Mouse (Mus musculus): ENCODE results near the gene Hist1h2ah. TPM values are rescaled to one million over a fixed set of nuclear protein-coding genes. Genes with fewer than 3 reads are reported as not detected.
"Not testable (repeated sequence)": the region's sequence is repeated elsewhere in the genome, so short reads cannot be mapped to it uniquely, and the experiment has no call there.

The Hist1h2ah gene
- 27.5 and 54.8 TPM in 2 replicates for polyA plus RNA-seq (2012; rRNA removed)

GRCm38 (mm10) chr13:22035267-22036148 is at the start of gene Hist1h2ah, which contains the start of gene Hist1h2bk:
Gene Hist1h2ah (minus strand): TSS chr13:22035568.
Gene Hist1h2bk (plus strand): TSS chr13:22035870.
- DNase-seq (ENCODE audit: low read depth, low spot score) = peak; percentile 94
- WGBS = under 1% methylated on average over 26 of the region's 69 CpGs

- WGBS = 82% methylated on average over 1 of the region's 1 CpGs
- not testable (repeated sequence) for DNase-seq (ENCODE audit: low read depth, low spot score)
Observed at GRCm38 (mm10) chr13:22084140-22084539, 48.8 kb upstream of the Hist1h2ah start, which contains the start of gene Vmn1r188. Gene Vmn1r188 (plus strand): TSS chr13:22084440.

GRCm38 (mm10) chr13:22063468-22063867 is 28.1 kb upstream of the Hist1h2ah start:
- 17% methylated on average over 1 of the region's 1 CpGs for WGBS
- DNase-seq (ENCODE audit: low read depth, low spot score) = no peak

DNA sequence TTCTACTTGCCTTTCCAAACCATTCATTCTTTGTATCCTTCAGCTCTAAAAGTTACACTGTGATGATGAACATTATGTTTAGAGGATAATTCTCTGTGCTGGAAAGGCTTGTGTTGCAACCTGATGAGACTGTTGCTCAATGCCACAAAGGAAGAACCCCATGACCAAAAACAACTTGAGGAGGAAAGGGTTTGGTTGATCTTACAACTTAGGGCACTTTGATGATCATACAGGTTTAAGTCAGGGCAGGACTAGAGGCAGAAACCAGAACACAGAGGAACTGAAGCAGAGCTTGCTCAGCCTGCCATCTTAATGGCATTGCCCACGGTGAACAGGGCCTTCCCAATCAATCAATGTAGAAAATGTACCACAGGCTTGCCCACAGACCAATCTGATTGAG is 26.1 kb upstream of the Hist1h2ah start:
- WGBS = 50% methylated on average over 1 of the region's 1 CpGs
- DNase-seq (ENCODE audit: low read depth, low spot score) = no peak

DNA sequence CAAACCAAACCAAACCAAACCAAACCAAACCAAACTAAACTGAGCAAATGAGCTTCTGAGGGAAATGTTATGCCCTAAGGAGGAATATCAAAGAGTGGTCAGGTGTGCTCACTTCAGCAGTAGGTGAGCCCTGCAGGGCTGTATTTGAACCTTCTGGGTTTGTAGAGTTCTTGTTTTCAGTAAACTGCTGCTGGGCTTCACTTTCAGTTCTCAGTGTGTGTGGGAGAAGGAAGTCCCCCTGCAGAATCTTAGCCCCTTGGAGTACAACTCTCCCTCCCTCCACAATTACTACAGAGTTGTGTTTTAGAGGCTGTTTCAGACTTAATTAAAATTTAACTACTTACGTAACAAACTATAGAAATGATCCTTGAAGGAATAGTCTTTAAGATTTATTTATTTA is 18.4 kb upstream of the Hist1h2ah start:
- WGBS = 83% methylated on average over 1 of the region's 1 CpGs

GRCm38 (mm10) chr13:22051523-22051859 is 16.1 kb upstream of the Hist1h2ah start:
- 8% methylated on average over 5 of the region's 5 CpGs for WGBS
- no peak for DNase-seq (ENCODE audit: low read depth, low spot score)

More for the DNA sequence above, 18.4 kb upstream of the Hist1h2ah start:
- no peak for DNase-seq (ENCODE audit: low read depth, low spot score)

- under 1% methylated on average over 52 of the region's 52 CpGs for WGBS
- no peak for DNase-seq (ENCODE audit: low read depth, low spot score)
Observed at GRCm38 (mm10) chr13:22050591-22051522, 15.5 kb upstream of the Hist1h2ah start.

- WGBS = 2% methylated on average over 14 of the region's 14 CpGs
- no peak for DNase-seq (ENCODE audit: low read depth, low spot score)
Observed at GRCm38 (mm10) chr13:22049737-22050440, 14.5 kb upstream of the Hist1h2ah start.

DNA sequence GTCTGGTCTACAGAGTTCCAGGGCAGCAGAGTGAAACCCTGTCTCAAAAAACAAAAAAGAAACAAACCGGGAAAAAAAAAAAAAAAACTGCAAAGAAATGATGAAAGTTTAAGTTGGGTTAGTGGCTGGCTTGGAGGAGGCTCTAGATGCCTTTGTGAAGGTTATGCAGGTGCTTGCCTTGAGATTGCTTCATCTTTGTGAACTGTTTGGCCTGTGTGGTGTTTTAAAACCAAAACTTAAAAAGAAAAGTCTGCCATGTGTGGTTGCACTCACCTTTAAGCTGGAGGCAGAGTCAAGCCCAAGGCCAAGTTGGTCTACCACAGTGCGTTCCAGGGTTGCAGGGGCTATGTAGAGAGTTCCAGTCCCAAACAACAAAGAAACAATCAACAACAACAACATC is 13.7 kb upstream of the Hist1h2ah start:
- 91% methylated on average over 2 of the region's 2 CpGs for WGBS
- DNase-seq (ENCODE audit: low read depth, low spot score) = no peak

GRCm38 (mm10) chr13:22045311-22045710 is 9.9 kb upstream of the Hist1h2ah start:
- 61% methylated on average over 2 of the region's 2 CpGs for WGBS
- DNase-seq (ENCODE audit: low read depth, low spot score) = no peak

DNA sequence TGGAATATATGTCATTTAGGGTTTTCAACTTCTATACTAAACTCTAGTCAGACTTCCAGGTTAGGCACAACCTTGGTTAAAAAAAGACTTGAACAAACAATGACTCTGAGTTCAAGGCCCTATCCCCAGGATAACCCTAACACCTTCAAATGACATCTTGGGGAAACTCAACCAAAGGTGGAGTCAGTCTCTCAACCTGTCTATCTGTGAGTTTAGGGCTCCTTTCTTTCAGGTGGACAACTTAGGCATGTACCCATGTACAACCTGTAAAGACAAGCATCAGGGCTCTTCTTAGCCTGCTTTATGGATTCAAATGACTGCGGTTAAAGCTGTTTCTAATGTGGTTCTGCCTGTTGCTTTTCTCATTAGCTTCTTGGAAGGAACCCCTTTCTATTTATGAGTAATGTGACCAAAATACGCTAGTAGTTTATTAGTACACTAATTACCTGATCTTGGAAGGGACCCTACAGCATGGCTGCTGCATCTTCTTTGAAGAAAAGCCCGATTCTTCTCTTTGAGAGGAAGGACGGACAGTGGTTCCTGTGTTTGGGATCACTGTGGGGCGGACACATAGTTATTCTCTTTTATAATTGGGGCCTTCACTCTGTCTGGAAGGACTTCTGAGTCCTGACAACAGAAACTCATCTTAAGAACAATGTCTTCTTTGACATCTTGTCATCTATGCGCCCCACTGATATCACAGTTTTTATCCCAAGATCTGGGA is 9.2 kb upstream of the Hist1h2ah start:
- no peak for DNase-seq (ENCODE audit: low read depth, low spot score)
- 88% methylated on average over 6 of the region's 6 CpGs for WGBS

DNA sequence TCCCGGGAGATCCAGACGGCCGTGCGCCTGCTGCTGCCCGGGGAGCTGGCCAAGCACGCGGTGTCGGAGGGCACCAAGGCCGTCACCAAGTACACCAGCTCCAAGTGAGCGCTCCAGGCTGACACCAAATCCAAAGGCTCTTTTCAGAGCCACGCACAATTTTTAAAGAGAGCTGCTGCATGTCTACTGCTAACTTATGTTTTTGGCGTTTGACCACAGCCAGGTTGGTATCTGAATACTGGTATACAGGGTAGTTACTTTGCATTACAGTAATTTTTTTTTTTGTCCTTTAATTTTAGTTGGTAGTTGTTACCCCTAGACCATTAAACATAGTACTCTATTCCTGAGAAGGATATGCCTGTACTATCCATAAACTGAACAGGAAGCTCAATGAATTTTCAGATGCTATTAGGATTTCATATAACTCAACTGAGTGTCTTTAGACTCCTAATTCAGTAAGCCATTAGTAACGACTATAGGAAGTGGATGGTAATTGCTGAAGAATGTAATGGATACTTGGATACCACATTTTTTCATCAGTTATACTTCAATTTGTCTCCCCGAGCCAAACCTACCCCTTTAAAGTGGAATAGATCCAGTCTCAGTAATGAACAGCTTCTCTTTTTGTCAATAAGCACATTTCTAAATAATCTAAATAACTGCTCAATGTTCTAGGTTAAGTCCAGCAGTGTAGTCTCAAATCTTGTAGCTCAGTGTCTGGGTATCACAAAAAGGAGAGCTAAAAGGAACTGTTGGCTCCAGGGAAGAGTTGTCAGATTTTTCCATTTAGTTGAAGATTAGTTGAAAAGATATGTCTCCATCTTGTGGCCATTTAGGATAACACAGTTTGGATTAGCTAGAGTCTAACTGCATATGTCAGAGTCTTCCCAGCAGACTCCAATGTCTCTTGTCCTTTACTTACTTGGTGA is 8.4 kb upstream of the Hist1h2ah start:
- no peak for DNase-seq (ENCODE audit: low read depth, low spot score)
- WGBS = 1% methylated on average over 14 of the region's 14 CpGs

GRCm38 (mm10) chr13:22042568-22043502 is 7.5 kb upstream of the Hist1h2ah start, which contains the start of the genes Hist1h2ag and Hist1h2bj:
Gene Hist1h2ag (minus strand): TSS chr13:22042944.
Gene Hist1h2bj (plus strand): TSS chr13:22043214.
- DNase-seq (ENCODE audit: low read depth, low spot score) = not testable (repeated sequence)
- WGBS = under 1% methylated on average over 52 of the region's 80 CpGs

- no peak for DNase-seq (ENCODE audit: low read depth, low spot score)
- 4% methylated on average over 13 of the region's 13 CpGs for WGBS
Observed at GRCm38 (mm10) chr13:22041651-22042567, 6.5 kb upstream of the Hist1h2ah start.

- under 1% methylated on average over 16 of the region's 27 CpGs for WGBS
- not testable (repeated sequence) for DNase-seq (ENCODE audit: low read depth, low spot score)
Observed at GRCm38 (mm10) chr13:22041142-22041536, 5.8 kb upstream of the Hist1h2ah start, which contains the start of gene Hist1h4i. Gene Hist1h4i (minus strand): TSS chr13:22041362.

Measured in large intestine, adult 2 months (tissue).